Mouse (Mus musculus): ENCODE data around the gene Zswim8. TPM values are rescaled to one million over a fixed set of nuclear protein-coding genes. Genes with fewer than 3 reads are reported as not detected.

The Zswim8 gene
- total and polyA plus RNA-seq, 2 experiments = 11.4 to 95.0 TPM

DNA sequence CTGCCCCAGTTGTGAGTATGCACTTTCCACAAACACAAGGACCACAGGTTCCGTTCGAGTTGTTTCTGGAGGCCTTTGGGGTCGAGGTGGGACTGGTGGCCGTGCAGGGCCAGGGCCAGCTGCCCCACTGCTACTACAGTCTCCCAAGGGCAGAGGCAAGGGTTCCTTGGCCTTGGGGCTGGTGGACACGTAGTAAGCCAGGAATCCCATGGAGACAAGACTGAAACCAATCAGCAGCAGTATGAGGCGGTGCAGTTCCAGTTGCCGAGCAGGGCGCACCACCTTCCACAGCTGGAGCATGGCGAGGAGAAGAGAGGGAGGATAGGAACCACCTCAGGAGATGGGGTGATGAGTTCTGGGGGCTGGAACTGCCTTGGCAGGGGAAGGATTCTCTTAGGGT lies 22.5 kb downstream of the Zswim8 start:
- no peaks in the 10 kb centered on the region for H3K27me3 ChIP-seq (ENCODE audit: control insufficient read depth, insufficient read depth, low read length)
- DNase-seq (ENCODE audit: extremely low read depth, low read depth, low spot score) = no peak
- peaks cover 4% of the 10 kb centered on the region; the same call in 1 of the 2 replicates for H3K4me1 ChIP-seq (ENCODE audit: control insufficient read depth, insufficient read depth, low read length)
- no peak overlapping the region for H3K4me3 ChIP-seq (ENCODE audit: insufficient read depth, low read depth, low read length)
- H3K9ac ChIP-seq (ENCODE audit: low read depth, low read length) = no peak overlapping the region
- H3K27ac ChIP-seq (replicated peaks; ENCODE audit: insufficient read depth, low read depth, low read length) = no peak overlapping the region
- WGBS = 95% methylated on average over 9 of the region's 9 CpGs
- TF ChIP-seq POLR2A (IDR thresholded peaks at IDR 0.05; ENCODE audit: extremely low read depth, insufficient read depth, low read length) = no peak
- H3K36me3 ChIP-seq (ENCODE audit: control insufficient read depth, insufficient read depth, low read length) = peaks cover 55% of the 10 kb centered on the region
- H3K79me2 ChIP-seq (ENCODE audit: control insufficient read depth, insufficient read depth, low read length) = no peaks in the 10 kb centered on the region; the same call in 1 of the 2 replicates

DNA sequence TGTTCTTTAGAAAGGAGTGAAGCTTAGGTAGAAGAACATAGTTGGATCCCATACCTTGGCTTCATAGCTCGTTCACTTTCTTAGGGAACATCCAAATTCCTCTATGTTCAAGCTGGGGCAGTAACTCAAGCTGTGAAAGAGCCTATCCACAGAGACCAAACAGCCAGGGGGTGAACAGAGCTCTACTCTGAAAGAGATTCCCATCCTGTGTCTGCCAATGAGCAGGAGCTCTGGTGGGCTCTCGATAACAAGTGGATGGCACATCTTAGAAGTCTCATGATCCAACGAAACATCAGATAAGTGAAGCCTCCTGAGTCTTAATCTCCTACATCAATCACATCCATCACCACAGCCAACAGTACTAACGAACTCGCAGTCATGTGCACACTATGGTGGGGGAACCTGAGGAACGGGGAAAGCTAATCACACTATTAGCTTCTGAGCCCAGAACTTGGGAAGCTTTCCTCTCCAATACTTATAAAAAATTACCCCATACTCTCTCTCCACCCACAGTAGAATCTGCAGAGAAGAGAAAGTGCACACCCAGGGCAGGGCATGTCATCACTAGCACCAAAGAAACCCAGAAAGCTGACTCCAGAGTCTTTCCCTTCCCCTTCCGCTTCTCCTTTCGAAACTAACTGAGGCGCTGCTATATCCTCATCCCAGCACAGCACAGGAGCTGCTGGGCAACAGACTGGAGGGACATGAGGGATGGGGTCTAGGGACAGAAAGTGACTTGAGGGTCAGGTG lies 23.7 kb downstream of the Zswim8 start:
- Histone ChIP-seq H3K79me2 (ENCODE audit: control insufficient read depth, insufficient read depth, low read length) (no peaks in the 10 kb centered on the region; the same call in 1 of the 2 replicates), H3K27ac (replicated peaks; ENCODE audit: insufficient read depth, low read depth, low read length) (no peak overlapping the region), H3K9ac (ENCODE audit: low read depth, low read length) (no peak overlapping the region), H3K4me3 (ENCODE audit: insufficient read depth, low read depth, low read length) (no peak overlapping the region), H3K27me3 (ENCODE audit: control insufficient read depth, insufficient read depth, low read length) (no peaks in the 10 kb centered on the region), H3K4me1 (ENCODE audit: control insufficient read depth, insufficient read depth, low read length) (peaks cover 7% of the 10 kb centered on the region), H3K36me3 (ENCODE audit: control insufficient read depth, insufficient read depth, low read length) (peaks cover 48% of the 10 kb centered on the region)
- no peak for TF ChIP-seq CTCF (IDR thresholded peaks at IDR 0.05; ENCODE audit: low read depth, low read length)
- no peak for TF ChIP-seq POLR2A (IDR thresholded peaks at IDR 0.05; ENCODE audit: extremely low read depth, insufficient read depth, low read length)
- peak; percentile 30 for DNase-seq (ENCODE audit: extremely low read depth, low read depth, low spot score)
- 92% methylated on average over 9 of the region's 9 CpGs for WGBS

- Histone ChIP-seq H3K27me3 (ENCODE audit: control insufficient read depth, insufficient read depth, low read length) (no peaks in the 10 kb centered on the region), H3K79me2 (ENCODE audit: control insufficient read depth, insufficient read depth, low read length) (no peaks in the 10 kb centered on the region; the same call in 1 of the 2 replicates), H3K36me3 (ENCODE audit: control insufficient read depth, insufficient read depth, low read length) (peaks cover 30% of the 10 kb centered on the region), H3K9ac (ENCODE audit: low read depth, low read length) (peak overlapping the region; percentile 92), H3K4me3 (ENCODE audit: insufficient read depth, low read depth, low read length) (peak overlapping the region; percentile 83), H3K27ac (replicated peaks; ENCODE audit: insufficient read depth, low read depth, low read length) (peak overlapping the region; percentile 99), H3K4me1 (ENCODE audit: control insufficient read depth, insufficient read depth, low read length) (peaks cover 7% of the 10 kb centered on the region)
- peak; percentile 87 for DNase-seq (ENCODE audit: extremely low read depth, low read depth, low spot score)
- WGBS = 15% methylated on average over 12 of the region's 12 CpGs
- TF ChIP-seq CTCF (IDR thresholded peaks at IDR 0.05; ENCODE audit: low read depth, low read length) (no peak), POLR2A (IDR thresholded peaks at IDR 0.05; ENCODE audit: extremely low read depth, insufficient read depth, low read length) (no peak)
These were observed 25.9 kb downstream of the Zswim8 start for GRCm38 (mm10) chr14:20733041-20733951.

- H3K27ac ChIP-seq (replicated peaks; ENCODE audit: insufficient read depth, low read depth, low read length) = peak within 1 kb of the TSS; percentile 99
- H3K27me3 ChIP-seq (ENCODE audit: control insufficient read depth, insufficient read depth, low read length) = no peaks in the 10 kb centered on the region
- TF ChIP-seq CTCF (IDR thresholded peaks at IDR 0.05; ENCODE audit: low read depth, low read length) (no peak), POLR2A (IDR thresholded peaks at IDR 0.05; ENCODE audit: extremely low read depth, insufficient read depth, low read length) (peak; percentile 68; the same call in 1 of the 2 replicates)
- peak within 1 kb of the TSS; percentile 83 for H3K4me3 ChIP-seq (ENCODE audit: insufficient read depth, low read depth, low read length)
- no peaks in the 10 kb centered on the region; the same call in 1 of the 2 replicates for H3K79me2 ChIP-seq (ENCODE audit: control insufficient read depth, insufficient read depth, low read length)
- WGBS = under 1% methylated on average over 71 of the region's 81 CpGs
- H3K4me1 ChIP-seq (ENCODE audit: control insufficient read depth, insufficient read depth, low read length) = peaks cover 7% of the 10 kb centered on the region
- peak within 1 kb of the TSS; percentile 92 for H3K9ac ChIP-seq (ENCODE audit: low read depth, low read length)
- peaks cover 23% of the 10 kb centered on the region for H3K36me3 ChIP-seq (ENCODE audit: control insufficient read depth, insufficient read depth, low read length)
- peak; percentile 55 for DNase-seq (ENCODE audit: extremely low read depth, low read depth, low spot score)
These were observed 26.8 kb downstream of the Zswim8 start, which contains the start of gene Ndst2 for GRCm38 (mm10) chr14:20733952-20734774. Gene Ndst2 (minus strand): TSS chr14:20734562.

DNA sequence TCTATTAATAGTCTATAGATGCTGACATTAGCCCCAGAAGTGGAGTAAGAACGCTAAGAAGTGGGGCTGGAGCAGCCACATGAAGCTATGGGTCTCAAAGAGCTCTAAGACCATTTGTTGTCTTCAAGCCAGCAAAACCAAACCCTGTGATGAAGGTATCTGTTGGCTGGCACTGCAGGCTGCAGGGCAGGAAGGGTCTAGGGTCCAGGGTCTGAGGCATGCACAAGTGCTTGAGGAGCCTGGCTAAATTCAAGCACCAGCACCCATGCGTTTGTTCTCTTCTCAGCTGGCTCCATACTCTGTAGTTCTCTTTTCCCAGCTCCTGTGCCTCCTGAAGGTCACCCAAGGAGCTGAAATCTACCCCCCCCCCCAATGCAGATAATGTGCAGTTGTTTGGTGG lies 27.7 kb downstream of the Zswim8 start:
- Histone ChIP-seq H3K36me3 (ENCODE audit: control insufficient read depth, insufficient read depth, low read length) (peaks cover 16% of the 10 kb centered on the region), H3K4me3 (ENCODE audit: insufficient read depth, low read depth, low read length) (no peak overlapping the region), H3K9ac (ENCODE audit: low read depth, low read length) (no peak overlapping the region), H3K79me2 (ENCODE audit: control insufficient read depth, insufficient read depth, low read length) (no peaks in the 10 kb centered on the region; the same call in 1 of the 2 replicates), H3K27me3 (ENCODE audit: control insufficient read depth, insufficient read depth, low read length) (no peaks in the 10 kb centered on the region), H3K4me1 (ENCODE audit: control insufficient read depth, insufficient read depth, low read length) (peaks cover 7% of the 10 kb centered on the region), H3K27ac (replicated peaks; ENCODE audit: insufficient read depth, low read depth, low read length) (no peak overlapping the region)
- WGBS = 58% methylated on average over 2 of the region's 2 CpGs
- DNase-seq (ENCODE audit: extremely low read depth, low read depth, low spot score) = no peak
- TF ChIP-seq CTCF (IDR thresholded peaks at IDR 0.05; ENCODE audit: low read depth, low read length) (no peak), POLR2A (IDR thresholded peaks at IDR 0.05; ENCODE audit: extremely low read depth, insufficient read depth, low read length) (no peak)

Measured in liver, adult 2 months (tissue).